Mouse (Mus musculus) thymus, adult 2 months (tissue): ENCODE measurements at regions not wholly inside any gene's neighbourhood (a gene's known extent, or its start where the extent isn't known, plus 50 kb on each side); places are given as distances from the start of the nearest gene placed in this dataset.

ENCODE experiments used
- DNase-seq: peaks from one replicate; pipeline ENCODE4 v3.0.0; 2021
- H3K27ac ChIP-seq: fragments of 200-500 bp; 2 replicates; pipeline ENCODE4 v1.5.1; 2012; ENCODE audit warnings: low read length, control low read depth; ENCODE audit not compliant: control insufficient read depth, insufficient read depth
- H3K27me3 ChIP-seq: fragments of 200-500 bp; 2 replicates; pipeline ENCODE4 v1.6.1; 2012; ENCODE audit warnings: mild to moderate bottlenecking, low read length, moderate library complexity, mixed read lengths; ENCODE audit not compliant: control insufficient read depth, insufficient read depth
- H3K36me3 ChIP-seq: fragments of 200-500 bp; 2 replicates; pipeline ENCODE4 v1.6.1; 2012; ENCODE audit warnings: mild to moderate bottlenecking, low read length, moderate library complexity; ENCODE audit not compliant: control insufficient read depth, insufficient read depth
- H3K4me1 ChIP-seq: fragments of 200-500 bp; replicated peaks from 2 replicates; pipeline ENCODE4 v1.6.1; 2012; ENCODE audit warnings: low read length; ENCODE audit not compliant: control insufficient read depth, insufficient read depth
- H3K4me3 ChIP-seq: fragments of 200-500 bp; 2 replicates; pipeline ENCODE4 v1.5.1; 2012; ENCODE audit warnings: mild to moderate bottlenecking, low read length, control low read depth, moderate library complexity; ENCODE audit not compliant: control insufficient read depth, insufficient read depth
- CTCF ChIP-seq: fragments of 200-500 bp; IDR thresholded peaks from 2 replicates; pipeline ENCODE4 v1.5.1; 2012; ENCODE audit warnings: mild to moderate bottlenecking, control low read depth, low read length, moderate library complexity, borderline replicate concordance; ENCODE audit not compliant: control insufficient read depth, poor library complexity, insufficient read depth; ENCODE audit errors: extremely low read depth
- POLR2A ChIP-seq: fragments of 200-500 bp; IDR thresholded peaks from 2 replicates; pipeline ENCODE4 v1.6.1; 2012; ENCODE audit warnings: mild to moderate bottlenecking, low read length, control low read depth, moderate library complexity; ENCODE audit not compliant: control insufficient read depth, poor library complexity, insufficient read depth; ENCODE audit errors: extremely low read depth
- WGBS: fragments of 180-500 bp; shearing (Covaris S2); methylation state at CpG from one replicate; pipeline ENCODE4 v1.1.7; 2018; 5-methylcytosine and 5-hydroxymethylcytosine counted together

- no peak for DNase-seq
- TF ChIP-seq POLR2A (no peak), CTCF (no peak)
- Histone ChIP-seq H3K27ac (no peak overlapping the region), H3K4me1 (peaks cover 16% of the 10 kb centered on the region), H3K4me3 (no peak overlapping the region), H3K27me3 (no peaks in the 10 kb centered on the region), H3K36me3 (no peaks in the 10 kb centered on the region)
- 65% methylated on average over 8 of the region's 8 CpGs for WGBS
Measured at GRCm38 (mm10) chr10:39291134-39291746, 77.4 kb upstream of the Fyn start.

DNA sequence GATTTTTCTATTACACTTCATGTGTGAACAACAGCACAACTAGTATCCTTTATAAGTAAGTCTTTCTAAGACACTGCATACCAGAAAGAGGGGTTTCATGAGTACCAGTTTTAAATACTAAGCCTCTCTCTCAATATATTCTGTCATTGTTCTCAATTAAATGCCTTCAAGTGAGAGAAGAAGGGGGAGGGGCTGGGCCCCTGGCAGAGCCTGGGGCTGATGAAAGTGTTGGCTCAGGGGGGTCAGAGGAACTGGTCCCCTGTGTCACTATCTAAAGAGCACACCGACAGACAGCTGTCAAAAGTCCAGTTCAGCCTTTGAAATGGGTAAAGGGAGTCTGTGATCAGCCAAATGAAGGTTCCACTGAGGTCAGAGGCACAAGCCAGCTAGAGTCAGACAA is 78.4 kb upstream of the Fyn start:
- WGBS = 87% methylated on average over 1 of the region's 1 CpGs
- H3K4me1 ChIP-seq = peaks cover 16% of the 10 kb centered on the region
- H3K27me3 ChIP-seq = no peaks in the 10 kb centered on the region
- no peak for DNase-seq
- H3K27ac ChIP-seq = no peak overlapping the region
- H3K4me3 ChIP-seq = no peak overlapping the region
- TF ChIP-seq POLR2A (no peak), CTCF (no peak)
- no peaks in the 10 kb centered on the region for H3K36me3 ChIP-seq

DNA sequence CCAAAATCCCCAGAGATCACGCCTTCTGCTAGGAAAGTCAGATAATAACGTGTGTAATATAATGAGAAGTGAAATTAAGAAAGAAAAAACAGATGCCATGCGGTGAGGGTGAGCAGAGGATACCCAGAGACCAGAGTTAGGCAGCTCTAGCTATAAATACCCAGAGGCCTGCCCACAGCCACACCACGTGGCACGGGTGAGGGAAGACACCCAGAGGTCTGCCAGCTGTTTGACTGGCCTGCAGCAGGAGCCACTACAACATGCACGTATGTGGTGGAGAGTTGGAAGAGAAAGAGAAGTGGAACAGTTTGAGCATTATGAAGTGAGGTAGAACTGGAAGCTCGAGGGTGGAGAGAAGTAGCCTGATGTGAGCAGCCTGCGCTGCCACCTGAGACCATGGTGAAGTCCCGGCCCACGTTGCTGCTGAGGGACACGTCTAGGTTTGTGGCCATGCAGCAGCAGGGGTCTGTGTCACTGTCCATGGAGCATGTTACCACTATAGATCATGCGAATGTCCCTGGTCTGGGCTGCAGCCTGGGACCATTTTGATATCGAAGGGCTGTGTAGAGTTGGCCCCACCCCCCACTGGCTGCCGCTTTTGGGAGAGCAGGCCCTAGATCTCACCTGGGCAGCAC is 88.2 kb upstream of the Fyn start:
- no peak overlapping the region for H3K4me3 ChIP-seq
- WGBS = 31% methylated on average over 14 of the region's 14 CpGs
- peak; percentile 9 for DNase-seq
- no peak overlapping the region for H3K27ac ChIP-seq
- no peaks in the 10 kb centered on the region for H3K27me3 ChIP-seq
- peaks cover 9% of the 10 kb centered on the region for H3K4me1 ChIP-seq
- no peaks in the 10 kb centered on the region for H3K36me3 ChIP-seq
- no peak for TF ChIP-seq CTCF
- TF ChIP-seq POLR2A = no peak

DNA sequence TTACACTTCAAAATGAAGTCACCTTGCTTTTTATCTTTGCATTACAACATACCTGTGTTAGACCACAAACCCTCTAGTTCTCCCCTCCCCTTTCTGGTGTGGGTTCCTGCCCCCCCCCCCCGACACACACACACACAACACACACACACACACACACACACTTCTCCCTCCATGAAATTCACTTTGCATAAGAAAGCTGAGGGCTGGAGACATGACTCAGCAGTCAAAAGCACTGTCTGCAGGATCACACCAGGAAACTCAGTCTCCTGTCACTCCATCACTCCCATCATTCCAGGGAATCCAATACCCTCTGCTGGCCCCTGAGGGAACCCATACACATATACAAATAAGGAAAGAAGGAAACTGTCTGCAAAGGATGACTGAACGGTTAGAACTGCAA is 94.5 kb upstream of the Fyn start:
- no peak for DNase-seq
- H3K27ac ChIP-seq = no peak overlapping the region
- no peaks in the 10 kb centered on the region for H3K27me3 ChIP-seq
- TF ChIP-seq POLR2A (no peak), CTCF (no peak)
- no peaks in the 10 kb centered on the region for H3K36me3 ChIP-seq
- no peaks in the 10 kb centered on the region for H3K4me1 ChIP-seq
- H3K4me3 ChIP-seq = no peak overlapping the region
- 37% methylated on average over 2 of the region's 2 CpGs for WGBS

GRCm38 (mm10) chr10:39273426-39273825 is 95.2 kb upstream of the Fyn start:
- WGBS = 96% methylated on average over 4 of the region's 4 CpGs
- no peaks in the 10 kb centered on the region for H3K4me1 ChIP-seq
- no peak overlapping the region for H3K27ac ChIP-seq
- no peak for DNase-seq
- no peaks in the 10 kb centered on the region for H3K36me3 ChIP-seq
- TF ChIP-seq POLR2A = no peak
- no peak for TF ChIP-seq CTCF
- no peaks in the 10 kb centered on the region for H3K27me3 ChIP-seq
- H3K4me3 ChIP-seq = no peak overlapping the region

DNA sequence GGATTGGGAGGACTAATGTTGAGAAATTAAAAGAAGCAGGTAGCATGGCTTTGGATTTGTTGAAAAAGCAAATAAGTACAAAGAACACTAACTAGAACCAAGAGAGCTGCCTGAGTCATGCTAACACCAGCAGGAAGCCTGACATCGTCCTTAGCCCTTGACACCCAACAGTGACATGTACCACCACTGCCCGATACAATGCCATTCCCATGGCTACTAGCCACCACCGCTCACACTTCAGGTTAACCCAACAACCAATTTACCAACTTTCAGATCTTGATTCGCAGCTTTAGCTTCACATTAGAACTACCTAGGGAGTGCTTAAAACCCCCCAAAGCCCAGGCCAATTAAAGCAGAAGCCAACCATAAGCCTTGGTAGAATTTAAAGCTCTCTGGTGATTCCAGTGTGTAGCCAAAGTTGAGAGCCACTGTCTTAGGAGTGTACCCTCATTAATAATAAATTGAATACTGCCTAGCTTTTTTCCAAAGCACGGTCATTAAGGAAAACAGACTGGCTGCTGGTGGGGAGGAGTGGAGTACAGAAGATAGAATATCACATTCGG is 96.2 kb upstream of the Fyn start:
- 96% methylated on average over 6 of the region's 6 CpGs for WGBS
- Histone ChIP-seq H3K36me3 (no peaks in the 10 kb centered on the region), H3K27me3 (no peaks in the 10 kb centered on the region), H3K4me3 (no peak overlapping the region), H3K4me1 (no peaks in the 10 kb centered on the region), H3K27ac (no peak overlapping the region)
- DNase-seq = no peak
- TF ChIP-seq CTCF = no peak
- no peak for TF ChIP-seq POLR2A
